Mouse (Mus musculus): ENCODE measurements around the gene Serpinh1.
A peak's percentile ranks its signal among the peaks of the same experiment; 100 is the strongest.

The Serpinh1 gene

GRCm38 (mm10) chr7:99366716-99367115 is 13.7 kb upstream of the Serpinh1 start:
- no peak for DNase-seq

- peak; percentile 59 for DNase-seq
These were observed 12.0 kb upstream of the Serpinh1 start for GRCm38 (mm10) chr7:99365069-99365468.

GRCm38 (mm10) chr7:99362137-99362536 is 9.1 kb upstream of the Serpinh1 start:
- no peak for DNase-seq

GRCm38 (mm10) chr7:99360803-99361414 is 7.9 kb upstream of the Serpinh1 start:
- DNase-seq: no peak

GRCm38 (mm10) chr7:99360021-99360802 is 7.2 kb upstream of the Serpinh1 start:
- peak; percentile 36 for DNase-seq

- no peak for DNase-seq
These were observed 5.3 kb upstream of the Serpinh1 start for GRCm38 (mm10) chr7:99358371-99358770.

GRCm38 (mm10) chr7:99357201-99357600 is 4.2 kb upstream of the Serpinh1 start:
- DNase-seq: no peak

- no peak for DNase-seq
These were observed 3.3 kb upstream of the Serpinh1 start for GRCm38 (mm10) chr7:99356244-99356930.

GRCm38 (mm10) chr7:99355731-99356131 is 2.7 kb upstream of the Serpinh1 start:
- DNase-seq: no peak

GRCm38 (mm10) chr7:99351802-99352517 is 1.1 kb downstream of the Serpinh1 start:
- no peak for DNase-seq

- no peak for DNase-seq
These were observed 1.8 kb downstream of the Serpinh1 start for GRCm38 (mm10) chr7:99351104-99351801.

- DNase-seq: no peak
These were observed 3.0 kb downstream of the Serpinh1 start for GRCm38 (mm10) chr7:99349782-99350720.

GRCm38 (mm10) chr7:99348883-99349282 is 4.2 kb downstream of the Serpinh1 start:
- no peak for DNase-seq

- DNase-seq: no peak
These were observed 5.8 kb downstream of the Serpinh1 start for GRCm38 (mm10) chr7:99347268-99347667.

GRCm38 (mm10) chr7:99343577-99343976 is 9.5 kb downstream of the Serpinh1 start:
- DNase-seq: no peak

GRCm38 (mm10) chr7:99340736-99341135 is 12.3 kb downstream of the Serpinh1 start:
- no peak for DNase-seq

- DNase-seq: peak; percentile 88
These were observed 20.1 kb downstream of the Serpinh1 start for GRCm38 (mm10) chr7:99332774-99333480.

- no peak for DNase-seq
These were observed 23.0 kb downstream of the Serpinh1 start for GRCm38 (mm10) chr7:99330012-99330411.

GRCm38 (mm10) chr7:99328847-99329246 is 24.2 kb downstream of the Serpinh1 start:
- no peak for DNase-seq

- no peak for DNase-seq
These were observed 26.9 kb downstream of the Serpinh1 start for GRCm38 (mm10) chr7:99326128-99326527.

- DNase-seq: no peak
These were observed 28.2 kb downstream of the Serpinh1 start for GRCm38 (mm10) chr7:99324810-99325209.

All from thymus, postnatal 4 days (tissue).